Mouse (Mus musculus) ES-Bruce4 (cell line): ENCODE data around the gene Robo4.

Source experiments
- CTCF ChIP-seq: IDR thresholded peaks from one replicate; pipeline ENCODE4 v1.8.1; 2011; ENCODE audit warnings: low read depth, low read length
- POLR2A ChIP-seq: IDR thresholded peaks from one replicate; pipeline ENCODE4 v1.8.1; 2011; ENCODE audit warnings: low read length; ENCODE audit not compliant: insufficient read depth

- no peak for TF ChIP-seq POLR2A
- TF ChIP-seq CTCF, result no peak
These were observed 34.2 kb upstream of the Robo4 start, which contains the start of gene Hepacam for GRCm38 (mm10) chr9:37367301-37368080.
